Mouse (Mus musculus): ENCODE data around the gene Skap1. TPM values are rescaled to one million over a fixed set of nuclear protein-coding genes. Genes with fewer than 3 reads are reported as not detected.
A peak's percentile ranks its signal among the peaks of the same experiment; 100 is the strongest.

The Skap1 gene
- polyA plus RNA-seq, 1 experiment: 3.3 TPM

DNA sequence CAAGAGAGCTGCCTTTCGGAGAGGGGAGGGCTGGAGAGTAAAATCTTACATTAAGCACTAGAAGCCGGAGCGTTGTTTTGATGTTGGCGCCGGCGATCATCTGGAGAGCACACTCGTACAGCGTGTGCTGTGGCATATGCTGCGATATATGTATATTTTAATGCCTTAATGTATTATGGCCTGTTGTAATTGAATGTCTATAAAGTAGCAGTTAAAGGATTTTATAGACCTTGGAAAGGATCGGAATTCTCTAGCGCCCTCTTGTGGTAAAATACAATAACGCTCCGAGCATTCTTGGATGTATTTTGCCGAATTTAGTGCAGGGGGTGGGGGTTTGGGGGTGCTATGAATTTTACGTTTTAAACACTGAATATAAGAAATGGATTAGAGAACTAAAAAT, 88.7 kb downstream of the Skap1 start:
- no peaks in the 10 kb centered on the region; the same call in 1 of the 2 replicates for H3K4me1 ChIP-seq (ENCODE audit: control insufficient read depth, insufficient read depth, low read length)
- 0 out of 2 replicates have a peak, but pooled peaks have one; percentile 19 for TF ChIP-seq CTCF (conservative IDR thresholded peaks at IDR 0.05; ENCODE audit: insufficient read depth, insufficient read length, low read depth, low read length)
- no peak for TF ChIP-seq POLR2A (IDR thresholded peaks at IDR 0.05; ENCODE audit: low read depth, low read length)
- WGBS: 14% methylated on average over 15 of the region's 15 CpGs
- peak; percentile 65 for DNase-seq
- H3K4me3 ChIP-seq (ENCODE audit: insufficient read depth, low read depth, low read length): no peak overlapping the region
- no peak overlapping the region for H3K27ac ChIP-seq (ENCODE audit: insufficient read depth, low read depth, low read length)
- H3K27me3 ChIP-seq (replicated peaks; ENCODE audit: control insufficient read depth, insufficient read depth, low read length): no peaks in the 10 kb centered on the region
- no peaks in the 10 kb centered on the region for H3K36me3 ChIP-seq (ENCODE audit: control insufficient read depth, insufficient read depth, low read length)

DNA sequence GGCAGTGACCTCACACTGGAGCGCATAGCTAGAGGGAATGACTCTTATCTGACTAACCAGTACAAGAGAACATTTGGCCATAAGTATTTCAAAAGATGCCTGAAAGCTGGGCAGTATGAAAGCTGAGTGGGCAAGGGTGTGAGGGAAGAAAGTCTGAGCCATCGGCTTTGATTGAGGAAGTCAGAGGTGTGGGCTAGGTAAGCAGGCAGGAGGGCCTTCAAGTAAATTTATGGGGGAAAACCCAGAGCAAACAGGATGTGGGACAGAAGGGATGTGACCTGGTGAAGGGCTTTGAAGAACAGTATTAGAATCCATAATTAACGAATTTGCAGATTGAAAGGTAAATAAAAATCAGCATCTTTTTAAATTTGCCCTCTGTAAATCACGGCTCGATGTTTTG, 95.8 kb downstream of the Skap1 start:
- no peak overlapping the region for H3K27ac ChIP-seq (ENCODE audit: insufficient read depth, low read depth, low read length)
- WGBS: 65% methylated on average over 5 of the region's 5 CpGs
- H3K4me3 ChIP-seq (ENCODE audit: insufficient read depth, low read depth, low read length): no peak overlapping the region
- H3K4me1 ChIP-seq (ENCODE audit: control insufficient read depth, insufficient read depth, low read length): no peaks in the 10 kb centered on the region
- H3K36me3 ChIP-seq (ENCODE audit: control insufficient read depth, insufficient read depth, low read length): no peaks in the 10 kb centered on the region
- no peak for TF ChIP-seq CTCF (conservative IDR thresholded peaks at IDR 0.05; ENCODE audit: insufficient read depth, insufficient read length, low read depth, low read length)
- TF ChIP-seq POLR2A (IDR thresholded peaks at IDR 0.05; ENCODE audit: low read depth, low read length): no peak
- DNase-seq: no peak
- no peaks in the 10 kb centered on the region for H3K27me3 ChIP-seq (replicated peaks; ENCODE audit: control insufficient read depth, insufficient read depth, low read length)

DNA sequence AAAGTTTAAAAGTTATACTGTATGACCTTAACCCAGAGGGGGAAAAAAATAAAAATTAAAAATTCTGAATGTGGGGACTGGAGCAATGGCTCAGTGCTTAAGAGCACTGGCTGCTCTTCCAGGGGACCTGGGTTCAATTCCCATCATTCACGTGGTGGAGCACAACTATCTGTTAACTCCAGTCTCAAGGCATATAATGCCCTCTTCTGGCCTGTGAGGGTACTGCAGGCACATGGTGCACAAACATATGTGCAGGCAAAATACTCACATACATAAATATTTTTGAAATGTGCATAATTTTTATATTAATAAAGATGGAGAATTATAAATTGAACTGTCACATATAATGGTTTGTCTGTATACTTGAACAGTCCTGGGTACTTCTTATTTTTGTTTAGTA, 99.7 kb downstream of the Skap1 start:
- TF ChIP-seq CTCF (conservative IDR thresholded peaks at IDR 0.05; ENCODE audit: insufficient read depth, insufficient read length, low read depth, low read length) (no peak), POLR2A (IDR thresholded peaks at IDR 0.05; ENCODE audit: low read depth, low read length) (no peak)
- Histone ChIP-seq H3K4me1 (ENCODE audit: control insufficient read depth, insufficient read depth, low read length) (no peaks in the 10 kb centered on the region), H3K36me3 (ENCODE audit: control insufficient read depth, insufficient read depth, low read length) (no peaks in the 10 kb centered on the region), H3K27me3 (replicated peaks; ENCODE audit: control insufficient read depth, insufficient read depth, low read length) (no peaks in the 10 kb centered on the region), H3K4me3 (ENCODE audit: insufficient read depth, low read depth, low read length) (no peak overlapping the region), H3K27ac (ENCODE audit: insufficient read depth, low read depth, low read length) (no peak overlapping the region)
- WGBS: 69% methylated on average over 1 of the region's 1 CpGs
- DNase-seq: no peak

DNA sequence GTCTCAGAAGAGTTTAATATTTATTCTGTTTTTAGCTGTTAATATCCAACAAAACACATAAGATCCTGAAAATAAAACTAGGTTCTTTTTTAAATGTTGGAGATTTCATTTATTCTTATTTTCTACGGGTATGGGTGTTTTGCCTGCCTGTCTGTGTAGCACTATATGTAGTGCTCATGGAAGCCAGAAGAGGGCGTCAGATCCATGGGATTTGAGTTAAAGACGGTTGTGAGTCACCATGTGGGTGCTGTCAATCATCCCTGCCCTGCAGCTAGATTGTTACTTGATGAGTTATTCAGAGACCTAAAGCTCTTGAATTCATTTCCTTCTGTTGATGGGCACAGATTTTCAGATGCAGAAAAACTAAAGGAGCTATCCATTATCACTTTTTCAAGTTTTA, 108.1 kb downstream of the Skap1 start:
- H3K4me3 ChIP-seq (ENCODE audit: insufficient read depth, low read depth, low read length): no peak overlapping the region
- H3K27me3 ChIP-seq (replicated peaks; ENCODE audit: control insufficient read depth, insufficient read depth, low read length): no peaks in the 10 kb centered on the region
- TF ChIP-seq POLR2A (IDR thresholded peaks at IDR 0.05; ENCODE audit: low read depth, low read length) (no peak), CTCF (conservative IDR thresholded peaks at IDR 0.05; ENCODE audit: insufficient read depth, insufficient read length, low read depth, low read length) (0 out of 2 replicates have a peak, but pooled peaks have one; percentile 12)
- H3K4me1 ChIP-seq (ENCODE audit: control insufficient read depth, insufficient read depth, low read length): no peaks in the 10 kb centered on the region
- DNase-seq: no peak
- H3K27ac ChIP-seq (ENCODE audit: insufficient read depth, low read depth, low read length): no peak overlapping the region
- no peaks in the 10 kb centered on the region for H3K36me3 ChIP-seq (ENCODE audit: control insufficient read depth, insufficient read depth, low read length)
- WGBS: 48% methylated on average over 3 of the region's 3 CpGs

DNA sequence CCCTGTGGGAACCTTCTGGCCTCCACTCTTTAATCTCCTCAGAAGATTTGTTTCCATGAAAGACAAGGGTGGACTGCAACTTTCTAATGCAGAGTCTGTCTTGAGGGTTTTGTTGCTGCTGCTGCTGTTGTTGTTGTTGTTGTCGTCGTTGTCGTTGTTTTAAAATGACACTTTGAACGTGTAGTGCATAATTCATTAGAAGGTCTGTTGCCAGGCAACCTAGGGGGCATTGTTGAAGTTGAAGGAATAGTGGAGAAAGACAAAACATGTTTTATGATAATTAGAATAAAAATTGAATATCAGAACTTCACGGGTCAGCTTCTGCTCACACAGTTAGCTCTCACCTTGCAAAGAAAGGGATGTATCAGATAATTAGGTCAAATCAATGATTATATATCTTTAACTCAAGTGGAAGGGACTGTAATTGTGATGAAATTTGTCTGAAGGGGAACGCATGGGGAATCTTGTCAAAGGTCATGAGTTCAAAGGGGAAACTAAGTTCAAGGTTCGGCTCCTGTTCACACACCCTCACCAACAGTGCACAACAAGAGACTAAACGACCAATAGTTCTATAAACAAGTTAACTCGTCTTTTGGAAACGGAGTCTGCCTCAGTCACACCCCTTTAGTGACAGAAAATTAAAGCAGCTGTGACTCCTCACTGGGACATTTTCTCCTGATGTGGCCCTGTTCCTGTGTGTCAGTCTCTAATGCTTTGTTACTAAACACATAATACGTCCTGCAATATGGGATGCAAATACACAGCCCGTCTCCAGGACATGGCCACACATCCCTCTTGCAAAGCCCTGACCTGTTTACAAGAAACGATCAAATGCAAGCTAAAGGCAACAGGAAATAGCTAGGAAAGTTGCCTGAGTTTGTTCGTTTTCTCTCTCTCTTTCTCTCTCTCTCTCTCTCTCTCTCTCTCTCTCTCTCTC, 112.4 kb downstream of the Skap1 start:
- H3K4me3 ChIP-seq (ENCODE audit: insufficient read depth, low read depth, low read length): no peak overlapping the region
- H3K27ac ChIP-seq (ENCODE audit: insufficient read depth, low read depth, low read length): no peak overlapping the region
- no peaks in the 10 kb centered on the region for H3K36me3 ChIP-seq (ENCODE audit: control insufficient read depth, insufficient read depth, low read length)
- no peaks in the 10 kb centered on the region for H3K27me3 ChIP-seq (replicated peaks; ENCODE audit: control insufficient read depth, insufficient read depth, low read length)
- 59% methylated on average over 14 of the region's 14 CpGs for WGBS
- TF ChIP-seq POLR2A (IDR thresholded peaks at IDR 0.05; ENCODE audit: low read depth, low read length) (no peak), CTCF (conservative IDR thresholded peaks at IDR 0.05; ENCODE audit: insufficient read depth, insufficient read length, low read depth, low read length) (no peak)
- no peak for DNase-seq
- no peaks in the 10 kb centered on the region for H3K4me1 ChIP-seq (ENCODE audit: control insufficient read depth, insufficient read depth, low read length)

DNA sequence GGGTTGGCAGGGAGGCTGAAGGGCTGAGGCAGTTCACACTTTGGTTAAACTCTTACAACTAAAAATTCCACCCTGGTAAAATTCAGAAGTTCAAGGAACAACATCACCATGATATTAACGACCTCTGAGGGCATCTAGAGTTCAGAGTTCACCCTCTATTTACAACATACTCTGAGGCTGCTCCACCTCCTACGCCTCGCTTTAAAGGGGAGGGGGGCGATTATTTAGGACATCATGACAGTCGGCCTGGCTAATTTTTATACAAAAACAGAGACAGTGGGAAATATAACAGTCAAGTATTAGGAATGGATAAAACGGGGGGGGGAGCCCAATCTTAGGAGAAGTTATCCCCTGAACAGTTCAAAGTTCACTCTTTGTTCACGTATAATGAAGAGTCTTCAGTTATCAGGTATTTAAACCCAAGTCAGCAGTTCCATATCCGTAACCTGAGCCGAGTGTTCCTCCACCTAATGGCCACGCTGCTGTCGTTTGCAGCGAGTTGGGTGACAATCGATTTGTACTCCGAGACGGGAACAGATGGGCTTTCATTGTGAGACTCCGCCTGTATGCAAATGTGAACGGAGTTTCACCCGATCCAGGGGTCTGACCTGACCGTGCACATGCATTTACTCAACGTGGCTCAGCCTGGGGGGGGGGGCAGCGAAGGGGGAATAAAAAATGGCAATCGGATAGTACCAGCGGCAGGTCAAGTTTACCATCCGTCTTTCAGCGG, 114.3 kb downstream of the Skap1 start:
- Histone ChIP-seq H3K27ac (ENCODE audit: insufficient read depth, low read depth, low read length) (no peak overlapping the region), H3K27me3 (replicated peaks; ENCODE audit: control insufficient read depth, insufficient read depth, low read length) (no peaks in the 10 kb centered on the region), H3K4me1 (ENCODE audit: control insufficient read depth, insufficient read depth, low read length) (no peaks in the 10 kb centered on the region), H3K4me3 (ENCODE audit: insufficient read depth, low read depth, low read length) (peak overlapping the region; percentile 7; the same call in 1 of the 2 replicates), H3K36me3 (ENCODE audit: control insufficient read depth, insufficient read depth, low read length) (no peaks in the 10 kb centered on the region)
- no peak for TF ChIP-seq POLR2A (IDR thresholded peaks at IDR 0.05; ENCODE audit: low read depth, low read length)
- TF ChIP-seq CTCF (conservative IDR thresholded peaks at IDR 0.05; ENCODE audit: insufficient read depth, insufficient read length, low read depth, low read length): no peak
- DNase-seq: peak; percentile 12
- WGBS: 18% methylated on average over 25 of the region's 25 CpGs
